Mouse (Mus musculus) liver, adult 2 months (tissue): ENCODE results near the gene Slc39a11. TPM values are rescaled to one million over a fixed set of nuclear protein-coding genes. Genes with fewer than 3 reads are reported as not detected.

Experiments
- DNase-seq: peaks from one replicate; pipeline ENCODE4 v3.0.0-alpha.2; 2011; ENCODE audit warnings: low read depth, low spot score; ENCODE audit errors: extremely low read depth
- H3K27ac ChIP-seq: fragments of 200-500 bp; replicated peaks from 2 replicates; pipeline ENCODE4 v1.5.1; 2012; ENCODE audit warnings: low read depth, mild to moderate bottlenecking, control low read depth, inconsistent platforms, low read length; ENCODE audit not compliant: insufficient read depth
- H3K27me3 ChIP-seq: fragments of 200-500 bp; 2 replicates; pipeline ENCODE4 v1.6.1; 2012; ENCODE audit warnings: mild to moderate bottlenecking, moderate library complexity, low read length, inconsistent platforms; ENCODE audit not compliant: control insufficient read depth, insufficient read depth
- H3K36me3 ChIP-seq: fragments of 200-500 bp; 2 replicates; pipeline ENCODE4 v1.6.1; 2012; ENCODE audit warnings: low read length, inconsistent platforms; ENCODE audit not compliant: control insufficient read depth, insufficient read depth
- H3K4me1 ChIP-seq: fragments of 200-500 bp; 2 replicates; pipeline ENCODE4 v1.6.1; 2011; ENCODE audit warnings: low read length; ENCODE audit not compliant: control insufficient read depth, insufficient read depth
- H3K4me3 ChIP-seq: fragments of 200-500 bp; 2 replicates; pipeline ENCODE4 v1.5.1; 2011; ENCODE audit warnings: low read depth, mild to moderate bottlenecking, control low read depth, low read length, moderate library complexity; ENCODE audit not compliant: insufficient read depth
- H3K79me2 ChIP-seq: fragments of 200-500 bp; 2 replicates; pipeline ENCODE4 v1.6.1; 2012; ENCODE audit warnings: inconsistent platforms, mild to moderate bottlenecking, low read length, moderate library complexity; ENCODE audit not compliant: control insufficient read depth, insufficient read depth
- H3K9ac ChIP-seq: fragments of 200-500 bp; 2 replicates; pipeline ENCODE4 v1.6.1; 2012; ENCODE audit warnings: low read depth, mild to moderate bottlenecking, control low read depth, inconsistent platforms, low read length
- CTCF ChIP-seq: fragments of 200-500 bp; IDR thresholded peaks from 2 replicates; pipeline ENCODE4 v1.5.1; 2011; ENCODE audit warnings: low read depth, low read length, control low read depth
- POLR2A ChIP-seq: fragments of 200-500 bp; IDR thresholded peaks from 2 replicates; pipeline ENCODE4 v1.6.1; 2011; ENCODE audit warnings: low read length, control low read depth; ENCODE audit not compliant: insufficient read depth; ENCODE audit errors: extremely low read depth
- WGBS: fragments of 180-500 bp; shearing (Covaris S2); methylation state at CpG from one replicate; pipeline ENCODE4 v1.1.7; 2018; 5-methylcytosine and 5-hydroxymethylcytosine counted together
- polyA plus RNA-seq: library from polyadenylated mRNA; depleted of rRNA; stranded (reverse); fragments of >200 nt; gene quantifications from 2 replicates; pipeline ENCODE4 v1.2.3, GENCODE M21; 2012
- total RNA-seq: library from RNA; depleted of rRNA; stranded (reverse); fragments of >200 nt; gene quantifications from 2 replicates; pipeline ENCODE4 v1.2.3, GENCODE M21; 2014

Gene Slc39a11
- total and polyA plus RNA-seq, 2 experiments, result 18.8 to 22.8 TPM

GRCm38 (mm10) chr11:113638680-113639079 is 11.2 kb downstream of the Slc39a11 start:
- H3K4me1 ChIP-seq, result no peaks in the 10 kb centered on the region
- no peak for TF ChIP-seq CTCF
- TF ChIP-seq POLR2A, result no peak
- no peak for DNase-seq
- H3K9ac ChIP-seq, result no peak overlapping the region
- WGBS, result 96% methylated on average over 12 of the region's 12 CpGs
- no peak overlapping the region for H3K27ac ChIP-seq
- no peaks in the 10 kb centered on the region for H3K36me3 ChIP-seq
- H3K4me3 ChIP-seq, result no peak overlapping the region
- H3K27me3 ChIP-seq, result no peaks in the 10 kb centered on the region
- H3K79me2 ChIP-seq, result no peaks in the 10 kb centered on the region

- Histone ChIP-seq H3K27me3 (no peaks in the 10 kb centered on the region), H3K79me2 (no peaks in the 10 kb centered on the region), H3K4me1 (peaks cover 8% of the 10 kb centered on the region), H3K4me3 (no peak overlapping the region), H3K27ac (no peak overlapping the region), H3K36me3 (no peaks in the 10 kb centered on the region), H3K9ac (no peak overlapping the region)
- no peak for DNase-seq
- 91% methylated on average over 10 of the region's 10 CpGs for WGBS
- TF ChIP-seq CTCF, result no peak
- TF ChIP-seq POLR2A, result no peak
Measured at GRCm38 (mm10) chr11:113634699-113635121, 15.2 kb downstream of the Slc39a11 start.

- WGBS, result 65% methylated on average over 5 of the region's 5 CpGs
Measured at GRCm38 (mm10) chr11:113633398-113633797, 16.5 kb downstream of the Slc39a11 start.

GRCm38 (mm10) chr11:113632303-113632702 is 17.6 kb downstream of the Slc39a11 start:
- H3K4me1 ChIP-seq, result peaks cover 8% of the 10 kb centered on the region
- WGBS, result 41% methylated on average over 7 of the region's 7 CpGs
- no peaks in the 10 kb centered on the region for H3K79me2 ChIP-seq
- H3K27ac ChIP-seq, result 0 out of 2 replicates have a peak overlapping the region, but pooled peaks have one; percentile 18
- no peak for TF ChIP-seq POLR2A
- no peak for TF ChIP-seq CTCF
- H3K9ac ChIP-seq, result no peak overlapping the region
- DNase-seq, result no peak
- H3K4me3 ChIP-seq, result no peak overlapping the region
- no peaks in the 10 kb centered on the region for H3K36me3 ChIP-seq
- no peaks in the 10 kb centered on the region for H3K27me3 ChIP-seq

More at GRCm38 (mm10) chr11:113633398-113633797, 16.5 kb downstream of the Slc39a11 start:
- peak; percentile 45 for DNase-seq
- Histone ChIP-seq H3K36me3 (no peaks in the 10 kb centered on the region), H3K9ac (no peak overlapping the region), H3K79me2 (no peaks in the 10 kb centered on the region), H3K27me3 (no peaks in the 10 kb centered on the region), H3K27ac (no peak overlapping the region), H3K4me3 (no peak overlapping the region), H3K4me1 (peaks cover 8% of the 10 kb centered on the region)
- no peak for TF ChIP-seq CTCF
- no peak for TF ChIP-seq POLR2A

- DNase-seq, result peak; percentile 77
- TF ChIP-seq CTCF, result no peak
- no peak for TF ChIP-seq POLR2A
- H3K27ac ChIP-seq, result 0 out of 2 replicates have a peak overlapping the region, but pooled peaks have one; percentile 18
Measured at GRCm38 (mm10) chr11:113631862-113632261, 18.0 kb downstream of the Slc39a11 start.

GRCm38 (mm10) chr11:113631302-113631701 is 18.6 kb downstream of the Slc39a11 start:
- Histone ChIP-seq H3K27ac (no peak overlapping the region), H3K9ac (no peak overlapping the region), H3K4me3 (no peak overlapping the region), H3K27me3 (no peaks in the 10 kb centered on the region), H3K4me1 (peaks cover 8% of the 10 kb centered on the region), H3K36me3 (no peaks in the 10 kb centered on the region), H3K79me2 (no peaks in the 10 kb centered on the region)
- TF ChIP-seq CTCF, result no peak
- TF ChIP-seq POLR2A, result no peak
- 40% methylated on average over 8 of the region's 8 CpGs for WGBS
- DNase-seq, result no peak

More at GRCm38 (mm10) chr11:113631862-113632261, 18.0 kb downstream of the Slc39a11 start:
- H3K4me1 ChIP-seq, result peaks cover 8% of the 10 kb centered on the region
- 0 out of 2 replicates have a peak overlapping the region, but pooled peaks have one; percentile 51 for H3K9ac ChIP-seq
- no peaks in the 10 kb centered on the region for H3K36me3 ChIP-seq
- WGBS, result 21% methylated on average over 8 of the region's 8 CpGs
- H3K79me2 ChIP-seq, result no peaks in the 10 kb centered on the region
- peak overlapping the region; percentile 35; the same call in 1 of the 2 replicates for H3K4me3 ChIP-seq
- no peaks in the 10 kb centered on the region for H3K27me3 ChIP-seq
